Mouse (Mus musculus): Measurements from ENCODE around the gene Atp5g1. TPM values are rescaled to one million over a fixed set of nuclear protein-coding genes. Genes with fewer than 3 reads are reported as not detected.
"Not testable (repeated sequence)": the region's sequence is repeated elsewhere in the genome, so short reads cannot be mapped to it uniquely, and the experiment has no call there.

The Atp5g1 gene
- 1,708 and 1,946 TPM in 2 replicates for polyA plus RNA-seq (2015; fragmentation: Nextera tagmentation; extraction: Ambion mirVana)

GRCm38 (mm10) chr11:96075509-96076220 is at the start of gene Atp5g1:
TSS of gene Atp5g1 (minus strand) at chr11:96075670.
- peak within 1 kb of the TSS; percentile 89 for H3K27ac ChIP-seq
- under 1% methylated on average over 37 of the region's 37 CpGs for WGBS
- ATAC-seq (replicated peaks; ENCODE audit: insufficient number of reproducible peaks, insufficient read depth, low FRiP score, low read depth) = peak; percentile 96
- H3K36me3 ChIP-seq = peaks cover 10% of the 10 kb centered on the region; the same call in 1 of the 2 replicates
- peak within 1 kb of the TSS; percentile 67 for H3K4me2 ChIP-seq
- H3K4me1 ChIP-seq (replicated peaks) = peaks cover 17% of the 10 kb centered on the region
- peak within 1 kb of the TSS; percentile 77 for H3K9ac ChIP-seq
- no peaks in the 10 kb centered on the region for H3K9me3 ChIP-seq (replicated peaks)
- H3K27me3 ChIP-seq = no peaks in the 10 kb centered on the region
- peak within 1 kb of the TSS; percentile 75 for H3K4me3 ChIP-seq

GRCm38 (mm10) chr11:96124052-96124914 is 48.8 kb upstream of the Atp5g1 start:
- H3K27me3 ChIP-seq = peaks cover 55% of the 10 kb centered on the region

DNA sequence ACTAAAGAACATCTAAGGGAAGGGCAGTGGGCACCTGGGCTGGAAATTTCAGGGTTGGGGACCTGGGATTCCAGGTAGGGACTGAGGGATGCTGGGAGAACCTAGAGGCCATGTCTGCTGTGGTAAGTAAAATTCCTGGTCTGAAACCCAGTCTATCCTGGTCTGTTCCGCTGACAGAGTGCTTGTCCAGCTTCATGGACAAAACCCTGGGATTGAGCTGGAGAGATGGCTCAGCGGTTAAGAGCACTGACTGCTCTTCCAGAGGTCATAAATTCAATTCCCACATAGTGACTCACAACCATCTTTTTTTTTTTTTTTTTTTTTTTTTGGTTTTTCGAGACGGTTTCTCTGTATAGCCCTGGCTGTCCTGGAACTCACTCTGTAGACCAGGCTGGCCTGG is 47.3 kb upstream of the Atp5g1 start:
- Histone ChIP-seq H3K27me3 (peaks cover 55% of the 10 kb centered on the region), H3K4me1 (replicated peaks) (peaks cover 10% of the 10 kb centered on the region; the same call in 1 of the 2 replicates)
- H3K9ac ChIP-seq; H3K27ac ChIP-seq; H3K4me3 ChIP-seq; ATAC-seq (replicated peaks; ENCODE audit: insufficient number of reproducible peaks, insufficient read depth, low FRiP score, low read depth); H3K9me3 ChIP-seq (replicated peaks); H3K36me3 ChIP-seq; H3K4me2 ChIP-seq: not testable (repeated sequence)
- 88% methylated on average over 2 of the region's 4 CpGs for WGBS

More at GRCm38 (mm10) chr11:96124052-96124914, 48.8 kb upstream of the Atp5g1 start:
- Histone ChIP-seq H3K36me3 (no peaks in the 10 kb centered on the region), H3K9me3 (replicated peaks) (no peaks in the 10 kb centered on the region), H3K4me3 (peak overlapping the region; percentile 46), H3K9ac (no peak overlapping the region), H3K4me2 (peak overlapping the region; percentile 79), H3K4me1 (replicated peaks) (peaks cover 10% of the 10 kb centered on the region; the same call in 1 of the 2 replicates), H3K27ac (no peak overlapping the region)
- ATAC-seq (replicated peaks; ENCODE audit: insufficient number of reproducible peaks, insufficient read depth, low FRiP score, low read depth) = no peak
- WGBS = 2% methylated on average over 45 of the region's 45 CpGs

DNA sequence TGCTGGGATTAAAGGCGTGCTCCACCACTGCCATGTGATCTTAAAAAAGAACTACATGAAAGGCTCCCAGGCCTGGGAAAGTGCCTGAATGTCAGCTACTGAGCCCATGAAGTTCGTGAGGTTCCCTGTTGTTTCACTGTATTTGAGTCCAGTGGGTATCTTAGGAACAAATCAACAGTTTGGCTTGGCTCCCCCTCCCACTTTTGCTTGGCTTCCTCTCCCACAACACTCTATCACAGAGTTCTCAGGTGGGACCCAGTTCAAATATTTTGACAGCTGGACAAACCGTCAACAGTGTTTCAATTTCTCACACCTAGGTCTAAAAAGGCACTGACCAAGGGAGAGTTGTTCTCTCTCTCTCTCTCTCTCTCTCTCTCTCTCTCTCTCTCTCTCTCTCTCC is 43.9 kb upstream of the Atp5g1 start:
- Histone ChIP-seq H3K27me3 (peaks cover 32% of the 10 kb centered on the region), H3K4me3 (no peak overlapping the region), H3K36me3 (no peaks in the 10 kb centered on the region), H3K4me1 (replicated peaks) (peaks cover 7% of the 10 kb centered on the region; the same call in 1 of the 2 replicates), H3K9me3 (replicated peaks) (no peaks in the 10 kb centered on the region), H3K9ac (no peak overlapping the region), H3K27ac (no peak overlapping the region), H3K4me2 (no peak overlapping the region)
- 42% methylated on average over 3 of the region's 3 CpGs for WGBS
- no peak for ATAC-seq (replicated peaks; ENCODE audit: insufficient number of reproducible peaks, insufficient read depth, low FRiP score, low read depth)

- H3K27me3 ChIP-seq = peaks cover 11% of the 10 kb centered on the region; the same call in 1 of the 2 replicates
- WGBS = 80% methylated on average over 3 of the region's 3 CpGs
- H3K4me3 ChIP-seq; H3K4me2 ChIP-seq; H3K9ac ChIP-seq; H3K27ac ChIP-seq; ATAC-seq (replicated peaks; ENCODE audit: insufficient number of reproducible peaks, insufficient read depth, low FRiP score, low read depth); H3K36me3 ChIP-seq; H3K4me1 ChIP-seq (replicated peaks); H3K9me3 ChIP-seq (replicated peaks): not testable (repeated sequence)
Measured at GRCm38 (mm10) chr11:96116925-96117324, 41.5 kb upstream of the Atp5g1 start.

- H3K4me1 ChIP-seq (replicated peaks) = no peaks in the 10 kb centered on the region
- H3K9me3 ChIP-seq (replicated peaks) = no peaks in the 10 kb centered on the region
- H3K36me3 ChIP-seq = no peaks in the 10 kb centered on the region
- H3K9ac ChIP-seq = no peak overlapping the region
- WGBS = 79% methylated on average over 3 of the region's 3 CpGs
- ATAC-seq (replicated peaks; ENCODE audit: insufficient number of reproducible peaks, insufficient read depth, low FRiP score, low read depth) = no peak
- no peak overlapping the region for H3K4me3 ChIP-seq
- peaks cover 11% of the 10 kb centered on the region; the same call in 1 of the 2 replicates for H3K27me3 ChIP-seq
- H3K4me2 ChIP-seq = no peak overlapping the region
- no peak overlapping the region for H3K27ac ChIP-seq
Measured at GRCm38 (mm10) chr11:96116116-96116515, 40.6 kb upstream of the Atp5g1 start.

GRCm38 (mm10) chr11:96115416-96115815 is 39.9 kb upstream of the Atp5g1 start:
- Histone ChIP-seq H3K4me1 (replicated peaks) (no peaks in the 10 kb centered on the region), H3K27me3 (peaks cover 9% of the 10 kb centered on the region; the same call in 1 of the 2 replicates), H3K36me3 (no peaks in the 10 kb centered on the region), H3K9me3 (replicated peaks) (no peaks in the 10 kb centered on the region), H3K4me2 (no peak overlapping the region), H3K27ac (no peak overlapping the region), H3K4me3 (no peak overlapping the region), H3K9ac (no peak overlapping the region)
- ATAC-seq (replicated peaks; ENCODE audit: insufficient number of reproducible peaks, insufficient read depth, low FRiP score, low read depth) = no peak
- WGBS = 84% methylated on average over 6 of the region's 6 CpGs

GRCm38 (mm10) chr11:96114077-96114476 is 38.6 kb upstream of the Atp5g1 start:
- H3K27me3 ChIP-seq = peaks cover 6% of the 10 kb centered on the region; the same call in 1 of the 2 replicates
- no peak for ATAC-seq (replicated peaks; ENCODE audit: insufficient number of reproducible peaks, insufficient read depth, low FRiP score, low read depth)
- no peaks in the 10 kb centered on the region for H3K4me1 ChIP-seq (replicated peaks)
- no peak overlapping the region for H3K4me2 ChIP-seq
- no peaks in the 10 kb centered on the region for H3K9me3 ChIP-seq (replicated peaks)
- no peak overlapping the region for H3K4me3 ChIP-seq
- WGBS = 43% methylated on average over 2 of the region's 2 CpGs
- H3K36me3 ChIP-seq = no peaks in the 10 kb centered on the region
- H3K9ac ChIP-seq = no peak overlapping the region
- H3K27ac ChIP-seq = no peak overlapping the region

- H3K4me2 ChIP-seq = no peak within 1 kb of the TSS
- no peak within 1 kb of the TSS for H3K4me3 ChIP-seq
- H3K27ac ChIP-seq = no peak within 1 kb of the TSS
- no peaks in the 10 kb centered on the region for H3K9me3 ChIP-seq (replicated peaks)
- H3K9ac ChIP-seq = no peak within 1 kb of the TSS
- WGBS = 31% methylated on average over 14 of the region's 14 CpGs
- ATAC-seq (replicated peaks; ENCODE audit: insufficient number of reproducible peaks, insufficient read depth, low FRiP score, low read depth) = no peak
- H3K27me3 ChIP-seq = peaks cover 6% of the 10 kb centered on the region; the same call in 1 of the 2 replicates
- H3K36me3 ChIP-seq = no peaks in the 10 kb centered on the region
- H3K4me1 ChIP-seq (replicated peaks) = no peaks in the 10 kb centered on the region
Measured at GRCm38 (mm10) chr11:96111751-96112150, 36.3 kb upstream of the Atp5g1 start, which contains the start of gene Calcoco2. TSS of gene Calcoco2 (minus strand) at chr11:96111964.

GRCm38 (mm10) chr11:96110950-96111349 is 35.5 kb upstream of the Atp5g1 start:
- H3K27me3 ChIP-seq; H3K27ac ChIP-seq; H3K4me3 ChIP-seq; ATAC-seq (replicated peaks; ENCODE audit: insufficient number of reproducible peaks, insufficient read depth, low FRiP score, low read depth); H3K36me3 ChIP-seq; H3K9me3 ChIP-seq (replicated peaks); H3K4me1 ChIP-seq (replicated peaks); H3K9ac ChIP-seq; H3K4me2 ChIP-seq: not testable (repeated sequence)
- WGBS = 55% methylated on average over 2 of the region's 2 CpGs

- Histone ChIP-seq H3K4me3 (no peak overlapping the region), H3K36me3 (no peaks in the 10 kb centered on the region), H3K27me3 (peaks cover 6% of the 10 kb centered on the region; the same call in 1 of the 2 replicates), H3K9me3 (replicated peaks) (no peaks in the 10 kb centered on the region), H3K27ac (no peak overlapping the region), H3K4me1 (replicated peaks) (no peaks in the 10 kb centered on the region), H3K4me2 (no peak overlapping the region), H3K9ac (no peak overlapping the region)
- ATAC-seq (replicated peaks; ENCODE audit: insufficient number of reproducible peaks, insufficient read depth, low FRiP score, low read depth) = no peak
- 74% methylated on average over 1 of the region's 1 CpGs for WGBS
Measured at GRCm38 (mm10) chr11:96108376-96108775, 32.9 kb upstream of the Atp5g1 start.
